ENCODE assay signal across 7 mouse cellular contexts in genomic region chr11:76524947-76525346, GRCm38 (mm10).
DNase-seq lines count a peak whose midpoint lies in the region; ATAC-seq and TF ChIP-seq lines count a peak whose summit lies in the region.

No protein-coding gene starts in this region.

- WGBS in kidney, postnatal 0 days, result 5% methylated on average over 8 of the region's 8 CpGs
- WGBS in lung, embryonic 14.5 days, result 10% methylated on average over 8 of the region's 8 CpGs

- peaks cover 18% of the 10 kb centered on the region for H3K4me1 ChIP-seq in E14TG2a.4 (replicated peaks; ENCODE audit: low read depth, low read length)
- H3K4me1 ChIP-seq in kidney, postnatal 0 days (replicated peaks; ENCODE audit: insufficient read depth, low read length), result peaks cover 7% of the 10 kb centered on the region; the same call in 1 of the 2 replicates
- no peaks in the 10 kb centered on the region for H3K4me1 ChIP-seq in lung, embryonic 14.5 days (ENCODE audit: insufficient read depth)

- DNase-seq in R1 (ENCODE audit: low read depth, low spot score), result peak; percentile 77
- DNase-seq in cerebellum, postnatal 10 days, result peak; percentile 87 to 93
- DNase-seq in gastrocnemius, postnatal 25 days, result peak; percentile 37
- DNase-seq in kidney, postnatal 0 days (ENCODE audit: low spot score), result peak; percentile 95
- peak; percentile 90 for DNase-seq in lung, embryonic 14.5 days
- DNase-seq in ovary, postnatal 14 days (ENCODE audit: low spot score), result peak; percentile 53

- H3K4me3 ChIP-seq in E14TG2a.4 (replicated peaks; ENCODE audit: low read length), result no peak overlapping the region
- no peak overlapping the region for H3K4me3 ChIP-seq in kidney, postnatal 0 days (replicated peaks; ENCODE audit: low read depth, low read length)
- no peak overlapping the region for H3K4me3 ChIP-seq in lung, embryonic 14.5 days (ENCODE audit: low read depth, low read length)

- H3K4me2 ChIP-seq in kidney, postnatal 0 days (ENCODE audit: low read length), result no peak overlapping the region
- H3K4me2 ChIP-seq in lung, embryonic 14.5 days, result no peak overlapping the region

- H3K9me3 ChIP-seq in E14TG2a.4 (ENCODE audit: low read length), result no peaks in the 10 kb centered on the region
- H3K9me3 ChIP-seq in kidney, postnatal 0 days (replicated peaks; ENCODE audit: low read length), result no peaks in the 10 kb centered on the region
- H3K9me3 ChIP-seq in lung, embryonic 14.5 days (ENCODE audit: low read depth, low read length), result no peaks in the 10 kb centered on the region

- H3K36me3 ChIP-seq in E14TG2a.4 (ENCODE audit: insufficient read depth, low read length), result no peaks in the 10 kb centered on the region
- no peaks in the 10 kb centered on the region for H3K36me3 ChIP-seq in kidney, postnatal 0 days (ENCODE audit: insufficient read depth, low read length)
- no peaks in the 10 kb centered on the region for H3K36me3 ChIP-seq in lung, embryonic 14.5 days (ENCODE audit: insufficient read depth)

- TF ChIP-seq CTCF in E14TG2a.4 (conservative IDR thresholded peaks at IDR 0.05; ENCODE audit: low read length), result peak; percentile 81
- peak; percentile 98 for TF ChIP-seq CTCF in kidney, postnatal 0 days (IDR thresholded peaks at IDR 0.05; ENCODE audit: low read depth)
- peak; percentile 97 for TF ChIP-seq CTCF in lung, embryonic 14.5 days (IDR thresholded peaks at IDR 0.05; ENCODE audit: low read depth)

- no peak overlapping the region for H3K9ac ChIP-seq in kidney, postnatal 0 days (ENCODE audit: low read depth, low read length)
- H3K9ac ChIP-seq in lung, embryonic 14.5 days, result no peak overlapping the region

- peak; percentile 35; the same call in 1 of the 2 replicates for ATAC-seq in kidney, postnatal 0 days (replicated peaks; ENCODE audit: low FRiP score, low read depth)
- ATAC-seq in lung, embryonic 14.5 days (ENCODE audit: insufficient read depth), result peak; percentile 52; the same call in 1 of the 2 replicates

- no peaks in the 10 kb centered on the region; the same call in 1 of the 2 replicates for H3K27me3 ChIP-seq in E14TG2a.4 (ENCODE audit: insufficient read depth, low read length)
- no peaks in the 10 kb centered on the region for H3K27me3 ChIP-seq in kidney, postnatal 0 days (ENCODE audit: insufficient read depth, low read length)
- H3K27me3 ChIP-seq in lung, embryonic 14.5 days (ENCODE audit: insufficient read depth, low read length), result no peaks in the 10 kb centered on the region

- no peak overlapping the region for H3K27ac ChIP-seq in kidney, postnatal 0 days
- H3K27ac ChIP-seq in lung, embryonic 14.5 days (ENCODE audit: low read depth), result no peak overlapping the region

Comparison
In these comparisons a context has a peak if more than half of its experiments do, and no peak if none do; other contexts are left out.
1. DNase-seq: peak in every context shown above with its lines; median percentile 95 in kidney, postnatal 0 days; 90 in cerebellum, postnatal 10 days; 90 in lung, embryonic 14.5 days; 77 in R1; 53 in ovary, postnatal 14 days; 37 in gastrocnemius, postnatal 25 days.